Mouse (Mus musculus): Measurements from ENCODE around the gene Zfp72. TPM values are rescaled to one million over a fixed set of nuclear protein-coding genes. Genes with fewer than 3 reads are reported as not detected.
A peak's percentile ranks its signal among the peaks of the same experiment; 100 is the strongest.

Zfp72 gene
- total RNA-seq (2015; ENCODE audit: low replicate concordance) (not detected in 2 replicates), total RNA-seq (2017; ENCODE audit: low replicate concordance) (2.5 TPM in 1 of 2 replicates, not detected in the other)

DNA sequence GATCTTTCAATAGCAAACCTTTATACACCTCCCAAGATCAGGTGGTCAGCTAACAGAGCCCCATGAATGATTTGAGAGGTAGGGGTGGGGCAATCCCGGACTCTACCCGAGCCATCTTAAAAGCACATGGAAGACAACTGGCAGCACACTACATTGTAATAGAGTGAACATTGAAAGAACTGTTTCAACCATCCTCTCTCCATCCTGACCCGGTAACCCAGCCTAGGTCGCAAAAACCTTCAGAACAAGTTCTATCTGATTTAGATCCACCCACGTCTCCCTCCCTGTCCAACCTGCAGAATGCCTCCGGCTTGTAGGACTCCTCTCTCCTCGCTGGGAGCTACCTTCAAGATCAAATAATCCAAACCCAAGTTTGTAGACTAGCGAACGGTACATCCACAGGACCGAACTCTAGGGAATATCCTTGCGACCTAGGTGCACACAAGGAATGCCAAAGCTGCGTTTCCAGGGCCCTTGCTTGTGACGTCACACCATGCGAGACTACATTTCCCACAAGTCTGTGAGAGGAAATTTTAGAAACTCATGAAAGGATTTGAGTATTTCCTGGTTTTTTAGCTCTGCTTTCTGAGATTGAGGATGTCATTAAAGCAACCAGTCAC, at the start of gene Zfp72:
TSS of gene Zfp72 (minus strand) at position 466 of the 620 bp plus-strand sequence.
- no peak for ATAC-seq (replicated peaks; ENCODE audit: low FRiP score, poor library complexity, severe bottlenecking)

- ATAC-seq (replicated peaks; ENCODE audit: low FRiP score, poor library complexity, severe bottlenecking) = no peak
Observed at GRCm38 (mm10) chr13:74439895-74440294, 49.3 kb upstream of the Zfp72 start.

DNA sequence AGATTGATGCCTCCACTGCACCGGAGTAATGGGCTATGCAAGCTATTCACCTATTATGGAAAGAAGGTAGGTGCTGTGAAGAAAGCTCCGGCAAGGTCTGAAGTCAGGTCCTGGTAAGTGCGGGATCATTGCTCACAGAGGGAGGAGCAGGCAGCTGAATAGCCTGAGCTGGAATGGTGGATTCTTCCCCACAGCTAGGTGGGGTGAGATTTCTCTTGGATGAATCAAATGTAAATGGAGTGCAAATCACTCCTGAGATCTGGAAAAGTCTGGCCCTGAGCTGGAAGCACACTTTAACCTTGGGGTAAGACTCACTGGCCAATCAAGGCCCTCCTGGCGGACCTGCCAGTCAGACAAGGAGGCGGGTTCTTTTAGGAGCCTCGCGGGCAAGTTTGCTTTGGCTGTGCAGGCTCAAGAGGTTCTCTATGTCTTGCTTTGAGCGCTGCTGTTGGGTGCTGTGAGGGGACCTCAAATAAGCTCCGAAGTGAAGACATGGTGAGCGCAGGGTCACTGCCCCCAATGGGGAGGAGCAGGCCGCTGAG, 8.7 kb upstream of the Zfp72 start, which contains the start of gene Ftl1-ps1:
TSS of gene Ftl1-ps1 (plus strand) at position 397 of the 542 bp plus-strand sequence.
- ATAC-seq (replicated peaks; ENCODE audit: low FRiP score, poor library complexity, severe bottlenecking) = no peak

DNA sequence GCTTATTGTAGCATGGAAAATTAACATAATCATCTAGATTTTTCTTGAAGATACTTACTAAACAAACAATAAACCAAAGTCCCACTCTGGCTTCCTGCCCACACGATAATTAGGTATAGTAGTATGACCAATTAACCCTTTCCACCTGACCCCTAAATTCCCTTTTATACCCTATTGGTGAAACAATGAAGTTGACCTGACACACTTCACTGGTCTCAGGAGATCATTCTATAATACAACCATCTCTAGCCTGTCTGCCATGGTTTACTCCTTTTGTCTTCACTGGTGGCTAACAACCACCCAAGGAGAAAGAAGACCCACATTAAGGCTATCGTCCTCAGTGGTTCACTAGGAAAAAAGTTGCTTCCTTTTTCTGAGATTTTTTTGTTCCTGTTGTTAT, 520 bp upstream of the Zfp72 start:
- no peak for ATAC-seq (replicated peaks; ENCODE audit: low FRiP score, poor library complexity, severe bottlenecking)

DNA sequence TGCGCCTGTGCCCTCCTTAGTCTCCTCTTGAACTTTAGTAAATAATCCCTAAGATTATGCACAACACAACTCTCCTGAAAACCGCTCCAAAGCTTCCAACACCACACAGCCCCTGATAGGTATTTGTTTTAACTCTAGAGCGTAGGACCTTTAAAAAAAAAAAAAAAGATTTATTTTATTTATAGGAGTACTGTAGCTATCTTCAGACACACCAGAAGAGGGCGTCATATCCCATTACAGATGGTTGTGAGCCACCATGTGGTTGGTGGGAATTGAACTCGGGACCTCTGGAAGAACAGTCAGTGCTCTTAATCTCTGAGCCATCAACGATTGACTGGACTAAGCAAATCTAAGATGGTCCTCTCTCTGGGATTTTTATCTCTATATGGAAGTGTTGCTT, 906 bp downstream of the Zfp72 start:
- no peak for ATAC-seq (replicated peaks; ENCODE audit: low FRiP score, poor library complexity, severe bottlenecking)

DNA sequence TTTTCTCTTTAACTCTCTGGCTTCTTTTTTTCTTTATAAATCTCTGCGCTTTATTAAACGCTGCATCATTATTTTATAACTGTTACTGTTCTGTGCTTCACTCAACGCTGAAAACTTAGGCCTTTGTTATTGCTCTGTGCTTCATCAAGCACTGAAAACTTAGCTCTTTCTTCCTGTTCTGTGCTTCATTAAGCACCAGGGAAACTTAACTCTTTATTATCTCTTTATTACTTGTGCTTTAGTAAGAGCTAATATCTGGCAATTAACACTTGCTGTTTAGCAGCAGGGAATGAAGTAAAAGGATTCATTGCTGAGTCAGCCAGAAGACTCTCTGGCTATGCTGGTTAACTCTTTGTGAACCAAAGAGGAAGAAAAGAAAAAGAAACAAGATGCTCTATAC, 8.3 kb downstream of the Zfp72 start:
- ATAC-seq (replicated peaks; ENCODE audit: low FRiP score, poor library complexity, severe bottlenecking) = no peak

DNA sequence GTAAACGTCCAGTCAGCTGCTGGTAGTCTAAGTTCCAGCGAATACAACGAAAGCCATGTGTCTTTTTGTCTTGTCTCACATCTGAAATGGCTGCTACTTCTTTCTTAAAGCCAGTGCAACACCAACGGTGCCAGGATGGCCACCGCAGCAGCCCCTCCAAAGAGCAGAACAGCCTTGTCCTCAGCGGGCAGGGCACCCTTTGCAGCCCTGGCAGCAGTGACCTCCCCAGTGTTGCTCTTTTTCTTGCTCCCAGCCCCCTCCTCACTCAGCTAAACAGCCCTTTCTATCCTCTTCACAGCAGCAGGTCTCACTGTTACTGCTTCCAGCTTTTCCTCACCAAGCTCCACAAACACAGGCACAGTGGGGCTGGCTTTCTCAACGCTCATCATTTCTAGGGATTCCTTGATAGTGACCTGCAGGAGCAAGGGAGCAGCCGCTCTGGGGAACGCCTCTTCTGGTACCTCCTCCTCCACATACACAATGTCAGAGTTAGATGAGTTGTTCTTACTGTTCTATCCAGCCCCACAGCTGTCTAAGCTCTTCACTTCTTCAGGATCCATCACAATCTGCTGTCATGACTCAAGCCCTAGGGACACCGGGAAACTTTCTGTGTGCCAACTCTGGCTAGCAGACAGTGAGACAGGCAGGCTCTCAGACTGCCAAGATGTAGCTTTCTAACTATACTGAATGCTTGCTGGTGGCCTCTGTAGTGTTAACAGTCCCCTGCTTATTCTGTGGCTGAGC, 8.9 kb downstream of the Zfp72 start:
- ATAC-seq (replicated peaks; ENCODE audit: low FRiP score, poor library complexity, severe bottlenecking) = no peak

- no peak for ATAC-seq (replicated peaks; ENCODE audit: low FRiP score, poor library complexity, severe bottlenecking)
Observed at GRCm38 (mm10) chr13:74363859-74364235, 26.8 kb downstream of the Zfp72 start, which contains the start of gene Lrrc14b. Gene Lrrc14b, minus strand, starts transcription at chr13:74364005.

- ATAC-seq (replicated peaks; ENCODE audit: low FRiP score, poor library complexity, severe bottlenecking) = no peak
Observed at GRCm38 (mm10) chr13:74363176-74363858, 27.3 kb downstream of the Zfp72 start.

DNA sequence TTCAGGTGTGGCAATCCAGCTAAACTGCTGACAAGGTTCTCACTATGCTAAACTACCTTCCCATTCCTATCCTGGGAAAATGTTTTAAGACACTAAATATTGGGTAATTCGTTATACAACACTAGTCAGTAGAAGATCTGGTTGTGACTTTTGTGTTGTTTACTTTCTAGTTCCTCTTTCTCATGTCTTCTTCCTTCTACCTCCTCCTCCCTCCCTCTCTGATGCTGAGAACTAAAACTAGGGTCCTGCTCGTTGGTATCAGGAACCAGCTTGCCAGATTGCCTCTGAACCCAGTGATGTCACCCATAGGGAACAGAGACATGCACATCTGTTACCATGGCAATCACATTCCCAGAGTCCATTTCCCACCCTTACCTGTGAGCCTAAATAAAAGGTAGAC, 28.4 kb downstream of the Zfp72 start:
- ATAC-seq (replicated peaks; ENCODE audit: low FRiP score, poor library complexity, severe bottlenecking) = no peak

DNA sequence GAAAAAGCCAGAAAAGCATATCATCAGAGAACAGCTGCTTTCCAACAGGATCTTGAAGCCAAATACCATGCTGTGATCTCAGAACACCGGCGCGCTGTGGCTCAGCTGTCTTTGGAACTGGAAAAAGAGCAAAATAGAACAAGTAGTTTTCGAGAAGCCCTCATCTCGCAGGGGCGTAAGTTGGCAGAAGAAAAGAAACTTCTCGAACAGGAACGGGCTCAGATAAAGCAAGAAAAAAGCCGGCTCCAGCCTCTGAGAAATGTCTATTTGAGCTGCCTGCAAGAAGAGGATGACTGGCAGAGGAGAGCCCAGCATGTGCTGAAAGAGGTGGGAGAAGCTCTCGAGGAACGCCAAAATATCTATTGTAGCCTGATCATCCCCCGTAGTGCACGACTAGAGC, 34.1 kb downstream of the Zfp72 start:
- no peak for ATAC-seq (replicated peaks; ENCODE audit: low FRiP score, poor library complexity, severe bottlenecking)

DNA sequence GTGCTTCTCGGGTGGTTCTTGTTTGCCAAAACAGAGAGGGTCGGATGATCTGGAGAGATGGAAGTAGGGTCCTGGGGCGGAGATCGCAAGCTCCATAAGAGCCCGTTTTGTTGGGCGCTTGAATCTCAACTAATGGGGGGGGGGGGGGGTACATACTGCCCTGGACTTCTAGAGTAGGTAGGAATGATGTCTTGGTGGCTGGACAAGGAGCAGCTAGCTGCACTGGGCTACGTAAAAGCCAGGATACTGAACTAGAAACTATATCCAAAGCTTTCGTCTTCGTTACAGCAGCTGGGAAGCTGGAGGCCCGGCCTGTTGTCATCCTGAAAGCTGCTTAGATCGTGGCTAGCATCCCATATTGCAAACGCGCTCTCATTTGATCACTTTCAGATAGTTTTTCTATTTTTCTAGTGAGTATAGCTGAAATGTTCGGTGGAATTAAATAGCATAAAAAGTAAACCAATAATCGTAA, 40.2 kb downstream of the Zfp72 start:
- peak; percentile 33; the same call in 1 of the 2 replicates for ATAC-seq (replicated peaks; ENCODE audit: low FRiP score, poor library complexity, severe bottlenecking)

- ATAC-seq (replicated peaks; ENCODE audit: low FRiP score, poor library complexity, severe bottlenecking) = peak; percentile 97
Observed at GRCm38 (mm10) chr13:74349566-74350434, 40.8 kb downstream of the Zfp72 start, which contains the start of the genes Sdha and Ccdc127. Gene Sdha, minus strand, starts transcription at chr13:74350280. Gene Ccdc127, plus strand, starts transcription at chr13:74350309.

- ATAC-seq (replicated peaks; ENCODE audit: low FRiP score, poor library complexity, severe bottlenecking) = peak; percentile 76
Observed at GRCm38 (mm10) chr13:74341036-74341435, 49.6 kb downstream of the Zfp72 start.

DNA sequence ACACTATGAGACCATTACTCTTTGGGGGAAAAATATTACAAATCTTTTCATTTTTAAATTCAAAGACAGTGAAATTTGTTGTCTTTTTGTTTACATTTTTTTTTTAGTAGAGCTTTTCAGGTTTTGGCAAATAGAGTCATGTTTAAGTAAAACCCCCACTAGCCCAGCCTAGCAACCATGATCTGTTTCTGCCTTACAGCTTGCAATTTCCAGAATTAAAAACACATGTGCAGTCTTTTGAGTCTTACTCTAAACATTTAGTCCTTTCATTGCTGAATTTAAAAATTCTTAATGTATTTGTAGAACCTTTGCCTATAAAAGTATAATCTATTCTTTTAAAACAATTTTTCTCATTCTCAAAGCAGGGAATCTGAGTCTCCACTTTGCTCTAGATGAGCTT, 61.3 kb downstream of the Zfp72 start:
- ATAC-seq (replicated peaks; ENCODE audit: low FRiP score, poor library complexity, severe bottlenecking) = no peak
